In the genomic region with DNA sequence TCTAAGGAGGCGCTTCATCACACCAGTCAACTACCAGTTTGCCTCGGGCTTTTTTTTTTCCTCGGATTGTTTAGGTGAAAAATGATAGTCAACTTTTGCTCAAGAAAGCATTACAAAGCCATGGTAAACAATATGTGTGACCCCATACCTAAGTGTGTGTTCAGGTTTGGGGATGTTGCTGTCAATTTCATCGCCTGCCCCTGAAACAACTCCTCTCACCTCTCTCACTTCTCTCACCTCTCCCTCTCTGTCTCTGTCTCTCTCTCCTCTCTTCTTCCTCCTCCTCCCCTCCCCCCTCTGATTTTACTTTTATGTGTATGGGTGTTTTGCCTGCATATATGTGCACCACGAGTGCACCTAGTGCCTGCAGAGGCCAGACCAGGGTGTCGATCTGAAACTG, we compare ENCODE assay signal across 7 mouse cellular contexts. TPM values are rescaled to one million over a fixed set of nuclear protein-coding genes. Genes with fewer than 3 reads are reported as not detected.
A peak's percentile ranks its signal among the peaks of the same experiment; 100 is the strongest.
DNase-seq lines count a peak whose midpoint lies in the region; ATAC-seq and TF ChIP-seq lines count a peak whose summit lies in the region.

No protein-coding gene starts in this region.

- H3K4me2 ChIP-seq in lung, embryonic 16.5 days (ENCODE audit: low read depth, low read length), result peak overlapping the region; percentile 81
- peak overlapping the region; percentile 87 for H3K4me2 ChIP-seq in embryonic facial prominence, embryonic 14.5 days (ENCODE audit: low read depth, low read length)

- no peak for TF ChIP-seq CTCF in small intestine, adult 2 months (IDR thresholded peaks at IDR 0.05; ENCODE audit: extremely low read depth, insufficient read length, insufficient replicate concordance, low read depth, low read length)

- H3K9me3 ChIP-seq in lung, embryonic 16.5 days (ENCODE audit: control insufficient read depth, low read length), result no peaks in the 10 kb centered on the region
- H3K9me3 ChIP-seq in embryonic facial prominence, embryonic 14.5 days (ENCODE audit: control insufficient read depth, low read length), result no peaks in the 10 kb centered on the region
- H3K9me3 ChIP-seq in limb, embryonic 10.5 days (replicated peaks), result no peaks in the 10 kb centered on the region

- no peak overlapping the region for H3K27ac ChIP-seq in lung, embryonic 16.5 days (ENCODE audit: low read length)
- 0 out of 2 replicates have a peak overlapping the region, but pooled peaks have one; percentile 88 for H3K27ac ChIP-seq in embryonic facial prominence, embryonic 14.5 days (replicated peaks; ENCODE audit: low read depth, low read length)
- H3K27ac ChIP-seq in limb, embryonic 10.5 days, result peak overlapping the region; percentile 97
- peak overlapping the region; percentile 72; the same call in 1 of the 2 replicates for H3K27ac ChIP-seq in small intestine, adult 2 months (ENCODE audit: insufficient read depth, low read depth, low read length)

- no peaks in the 10 kb centered on the region for H3K27me3 ChIP-seq in lung, embryonic 16.5 days (ENCODE audit: control insufficient read depth, insufficient read depth, low read depth, low read length)
- no peaks in the 10 kb centered on the region for H3K27me3 ChIP-seq in embryonic facial prominence, embryonic 14.5 days (replicated peaks; ENCODE audit: control insufficient read depth, insufficient read depth, low read length)
- no peaks in the 10 kb centered on the region for H3K27me3 ChIP-seq in limb, embryonic 10.5 days (ENCODE audit: low read depth, poor library complexity, severe bottlenecking)
- H3K27me3 ChIP-seq in small intestine, adult 2 months (ENCODE audit: control insufficient read depth, insufficient read depth, low read length), result no peaks in the 10 kb centered on the region

- no peaks in the 10 kb centered on the region for H3K36me3 ChIP-seq in lung, embryonic 16.5 days (ENCODE audit: control insufficient read depth, insufficient read depth, low read length)
- H3K36me3 ChIP-seq in embryonic facial prominence, embryonic 14.5 days (ENCODE audit: control insufficient read depth, insufficient read depth, low read length), result peaks cover 14% of the 10 kb centered on the region; the same call in 1 of the 2 replicates
- peaks cover 2% of the 10 kb centered on the region; the same call in 1 of the 2 replicates for H3K36me3 ChIP-seq in limb, embryonic 10.5 days
- peaks cover 2% of the 10 kb centered on the region; the same call in 1 of the 2 replicates for H3K36me3 ChIP-seq in small intestine, adult 2 months (ENCODE audit: control insufficient read depth, insufficient read depth, low read length)

- H3K4me1 ChIP-seq in lung, embryonic 16.5 days (replicated peaks; ENCODE audit: control insufficient read depth, insufficient read depth, low read length), result peaks cover 4% of the 10 kb centered on the region; the same call in 1 of the 2 replicates
- H3K4me1 ChIP-seq in embryonic facial prominence, embryonic 14.5 days (ENCODE audit: control insufficient read depth, insufficient read depth, low read length), result peaks cover 6% of the 10 kb centered on the region
- H3K4me1 ChIP-seq in limb, embryonic 10.5 days, result peaks cover 19% of the 10 kb centered on the region
- 0 out of 2 replicates have a peak, but pooled peaks cover 2% of the 10 kb centered on the region for H3K4me1 ChIP-seq in small intestine, adult 2 months (ENCODE audit: control insufficient read depth, insufficient read depth, insufficient read length, low read length)

- 44% methylated on average over 6 of the region's 6 CpGs for WGBS in lung, embryonic 16.5 days
- WGBS in embryonic facial prominence, embryonic 14.5 days, result 39% methylated on average over 6 of the region's 6 CpGs
- 44% methylated on average over 6 of the region's 6 CpGs for WGBS in limb, embryonic 10.5 days
- 32% methylated on average over 6 of the region's 6 CpGs for WGBS in small intestine, adult 2 months

- DNase-seq in lung, postnatal 4 days, result no peak
- no peak for DNase-seq in embryonic facial prominence, embryonic 14.5 days (ENCODE audit: low spot score)
- no peak for DNase-seq in limb, embryonic 10.5 days (ENCODE audit: low spot score)
- DNase-seq in kidney, postnatal 4 days, result no peak

- H3K4me3 ChIP-seq in lung, embryonic 16.5 days (ENCODE audit: low read length), result peak overlapping the region; percentile 90
- peak overlapping the region; percentile 95 for H3K4me3 ChIP-seq in embryonic facial prominence, embryonic 14.5 days (ENCODE audit: low read depth, low read length)
- H3K4me3 ChIP-seq in limb, embryonic 10.5 days, result peak overlapping the region; percentile 95
- H3K4me3 ChIP-seq in small intestine, adult 2 months (ENCODE audit: low read depth, low read length), result peak overlapping the region; percentile 90

- H3K9ac ChIP-seq in lung, embryonic 16.5 days (ENCODE audit: low read length), result peak overlapping the region; percentile 99
- H3K9ac ChIP-seq in embryonic facial prominence, embryonic 14.5 days (ENCODE audit: low read depth, low read length), result peak overlapping the region; percentile 96

- ATAC-seq in lung, embryonic 16.5 days (ENCODE audit: low read depth), result no peak
- ATAC-seq in embryonic facial prominence, embryonic 14.5 days (ENCODE audit: low read depth), result no peak
- ATAC-seq in megakaryocyte-erythroid progenitor cell, adult 5-6 weeks (replicated peaks; ENCODE audit: low FRiP score, low TSS enrichment, poor library complexity, severe bottlenecking), result no peak

- no peak for TF ChIP-seq POLR2A in small intestine, adult 2 months (IDR thresholded peaks at IDR 0.05; ENCODE audit: low read depth, low read length)

RNA-seq across cellular contexts. Expression of gene Ulk2, which starts 0.7 kb away (rescaled TPM):
- 12.2 and 12.4 TPM in 2 replicates for polyA plus RNA-seq in lung, embryonic 16.5 days (2015; fragmentation: Nextera tagmentation; extraction: Ambion mirVana)
- 25.6 and 26.4 TPM in 2 replicates for polyA plus RNA-seq in embryonic facial prominence, embryonic 14.5 days (2014; fragmentation: Nextera tagmentation; extraction: Ambion mirVana)
- 9.4 and 13.6 TPM in 2 replicates for polyA plus RNA-seq in limb, embryonic 10.5 days (2016; fragmentation: Nextera tagmentation; extraction: Ambion mirVana)
- 15.1 and 34.2 TPM in 2 replicates for polyA plus RNA-seq in small intestine, adult 2 months (2012; rRNA removed)
- 15.1 and 25.9 TPM in 2 replicates for total RNA-seq in megakaryocyte-erythroid progenitor cell, adult 5-6 weeks (2014; fragmentation: Nextera tagmentation)
- 21.7 and 21.9 TPM in 2 replicates for total RNA-seq in megakaryocyte-erythroid progenitor cell, adult 5-6 weeks (2017)
